Mouse (Mus musculus) natural killer cell, adult 2 months (primary cell): ENCODE results near the gene Zbtb46.

Source experiments
- DNase-seq, 2 experiments: peaks; one replicate each; pipeline ENCODE4 v3.0.0; 2022; ENCODE audit warnings: low spot score in 2 of 2

Gene Zbtb46

GRCm38 (mm10) chr2:181463008-181463738, 3.9 kb upstream of the Zbtb46 start:
- no peak for DNase-seq

GRCm38 (mm10) chr2:181462604-181463003, 3.4 kb upstream of the Zbtb46 start:
- DNase-seq = no peak

DNA sequence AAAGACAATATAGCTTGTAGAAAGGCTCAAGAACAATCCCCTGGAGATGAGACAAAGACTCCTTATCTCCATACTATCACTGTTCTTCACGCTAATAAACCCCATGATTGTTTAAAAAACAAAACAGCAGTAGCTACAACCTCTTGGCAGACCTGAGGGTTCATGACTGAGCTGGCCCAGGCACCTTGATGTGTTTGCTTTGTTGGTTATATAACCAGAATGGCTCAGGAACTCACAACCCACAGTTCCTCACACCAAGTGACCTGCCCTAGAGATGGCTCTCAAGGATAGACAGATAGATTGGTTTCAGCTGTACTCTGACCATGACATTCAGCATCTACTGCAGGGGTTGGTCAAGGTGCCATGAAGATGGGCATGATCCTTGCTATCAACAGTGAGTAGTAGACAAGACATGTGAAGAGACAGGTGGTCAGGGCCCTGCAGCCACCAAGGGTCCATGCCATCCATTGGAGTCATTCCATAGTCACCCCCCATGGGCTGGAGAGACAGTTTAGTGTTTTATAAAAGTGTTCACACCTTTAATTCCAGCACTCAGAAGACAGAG, 2.4 kb upstream of the Zbtb46 start:
- no peak for DNase-seq

DNA sequence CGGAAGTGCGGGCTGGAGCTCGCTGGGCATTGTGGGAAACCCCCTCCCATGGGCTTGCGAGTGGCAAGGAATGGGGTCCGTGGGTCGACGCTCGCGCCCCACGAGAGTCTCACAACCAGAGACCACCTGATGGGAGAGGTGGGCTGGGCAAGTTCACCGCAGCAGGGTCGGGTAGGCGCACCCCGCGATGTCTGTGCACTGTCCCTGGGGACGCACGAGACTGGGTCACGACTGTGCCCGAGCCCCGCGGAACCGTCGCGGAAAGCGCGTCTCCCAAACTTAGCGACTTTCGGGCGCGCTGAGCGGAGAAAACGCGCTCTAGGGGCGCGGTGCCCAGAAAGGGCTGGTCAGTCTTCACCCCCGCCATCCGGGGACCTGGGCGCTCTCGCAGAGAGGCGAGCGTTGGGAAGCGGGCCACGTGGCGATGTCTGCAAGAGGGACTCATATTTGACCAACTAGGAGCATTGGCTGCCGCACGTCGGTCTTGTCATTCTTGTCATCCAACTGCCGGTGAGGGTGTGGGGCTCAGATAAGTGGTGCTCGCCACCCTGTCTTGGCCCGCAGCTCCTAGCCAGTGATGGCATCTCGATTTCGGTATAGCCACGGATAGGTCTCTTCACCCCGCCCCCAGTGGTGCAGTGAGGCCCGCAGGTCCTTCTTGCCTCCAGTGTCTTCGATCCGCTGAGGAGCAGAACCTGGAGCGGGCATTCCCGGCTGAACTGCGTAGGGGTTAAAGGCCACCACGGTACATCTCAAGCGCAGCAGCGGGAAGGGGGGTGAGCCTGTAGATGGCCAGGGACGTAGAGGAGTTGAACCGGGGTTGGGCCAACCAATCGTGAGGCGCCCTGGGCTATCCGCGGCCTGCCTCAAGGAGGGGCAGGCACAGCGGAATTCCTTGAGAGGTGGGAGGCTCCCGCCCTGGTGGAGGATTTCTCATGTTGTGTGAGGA, 721 bp upstream of the Zbtb46 start:
- peak; percentile 33 to 39 for DNase-seq

GRCm38 (mm10) chr2:181458411-181459152, 644 bp downstream of the Zbtb46 start:
- peak; percentile 68 to 77 for DNase-seq

GRCm38 (mm10) chr2:181457831-181458230, 1.4 kb downstream of the Zbtb46 start:
- no peak for DNase-seq

DNA sequence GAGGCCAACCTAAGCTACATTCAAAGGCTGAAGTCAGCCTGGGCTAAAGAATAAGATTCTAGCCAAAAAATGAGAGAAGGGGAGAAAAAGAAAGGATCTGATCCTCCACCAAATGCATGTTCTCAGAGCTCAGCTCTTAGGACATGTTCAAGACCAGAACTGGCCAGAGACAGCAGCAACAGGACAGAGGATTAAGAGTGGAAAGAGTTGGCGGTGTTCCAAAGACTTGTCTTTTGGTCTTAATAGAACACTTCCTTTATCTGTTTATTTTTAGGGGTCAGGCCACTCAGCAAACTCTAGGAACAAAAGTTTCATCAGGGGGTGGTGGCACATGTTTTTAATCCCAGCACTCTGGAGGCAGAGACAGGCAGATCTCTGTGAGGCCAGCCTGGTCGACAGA, 3.3 kb downstream of the Zbtb46 start:
- DNase-seq = no peak

- no peak for DNase-seq
These were observed 6.0 kb downstream of the Zbtb46 start for GRCm38 (mm10) chr2:181453274-181453673.

DNA sequence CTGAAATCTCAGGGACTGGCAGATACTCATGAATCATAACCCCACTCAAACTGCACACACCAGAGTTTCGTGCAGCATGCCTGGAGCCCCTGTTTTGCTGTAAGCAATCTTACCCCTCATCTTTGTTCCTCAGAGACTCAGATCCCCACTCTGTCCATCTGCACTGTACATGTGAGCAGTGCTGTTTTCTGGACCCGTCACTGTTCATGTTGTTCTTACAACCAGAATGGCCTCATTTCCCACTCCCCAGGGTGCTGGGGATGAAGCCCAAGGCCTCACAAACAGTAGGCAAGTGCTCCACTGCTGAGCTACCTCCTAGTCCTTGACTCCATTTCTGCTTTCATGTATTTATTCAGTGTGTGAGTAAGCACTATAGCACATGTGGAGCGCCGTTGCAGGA, 7.0 kb downstream of the Zbtb46 start:
- no peak for DNase-seq

DNA sequence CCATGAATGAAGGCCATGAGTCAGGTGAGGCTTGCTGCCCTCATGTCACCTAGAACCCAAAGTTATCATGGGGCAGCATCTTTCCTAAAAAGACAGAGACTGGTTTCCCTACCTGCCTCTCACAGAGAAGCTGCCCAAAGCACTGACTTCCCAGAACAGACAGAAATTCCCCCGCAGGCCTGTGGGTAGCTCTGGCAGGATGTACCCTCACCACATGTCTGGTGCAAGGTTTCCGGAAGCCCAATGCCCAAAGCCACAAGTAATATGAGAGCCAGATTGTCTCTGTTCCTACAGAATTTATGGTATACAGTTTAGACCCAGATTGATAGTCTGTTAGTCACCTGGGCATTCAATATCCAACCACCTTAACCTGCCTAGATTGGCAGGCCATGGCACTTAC, 16.2 kb downstream of the Zbtb46 start:
- DNase-seq = peak in 1 of 2 experiments; percentile 22

GRCm38 (mm10) chr2:181438176-181438575, 21.1 kb downstream of the Zbtb46 start:
- DNase-seq = no peak

DNA sequence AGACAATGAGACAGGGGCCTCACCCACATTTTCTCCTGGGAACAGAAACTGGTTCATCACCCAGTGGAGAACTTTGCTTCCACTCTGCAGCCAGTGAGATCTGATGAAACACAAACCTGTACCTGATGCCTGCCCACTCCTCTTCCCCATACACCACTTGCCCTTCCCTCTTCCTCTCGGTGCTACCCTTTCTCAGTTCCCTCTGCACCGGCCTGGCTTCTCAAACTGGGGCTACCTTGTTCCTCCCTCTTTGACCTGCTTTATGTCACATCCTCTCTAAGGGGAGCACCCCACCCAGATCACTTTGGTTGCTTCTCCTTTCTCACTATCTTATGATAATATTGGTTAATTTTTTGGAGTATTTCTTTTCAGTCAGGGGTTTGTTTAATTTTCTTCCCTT, 23.0 kb downstream of the Zbtb46 start:
- peak in 1 of 2 experiments; percentile 16 for DNase-seq

DNA sequence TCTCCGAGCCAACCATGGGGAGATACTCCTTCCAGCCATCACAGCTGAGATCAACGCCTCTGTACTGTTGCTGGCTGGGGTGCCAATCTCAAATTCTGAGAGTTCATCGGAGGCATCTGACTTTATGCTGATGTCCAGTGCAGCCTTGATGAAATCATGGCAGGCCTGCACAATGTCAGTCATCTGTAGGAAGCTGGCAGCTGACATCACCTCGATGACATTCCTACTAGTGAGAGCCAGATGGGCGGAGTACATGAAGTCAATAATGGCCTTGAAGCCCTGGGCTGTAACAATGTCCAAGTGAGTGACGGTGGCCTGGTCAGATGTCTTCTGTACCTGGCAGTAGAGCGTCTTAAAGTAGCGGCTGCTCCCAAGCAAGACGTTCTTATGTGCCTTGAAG, 35.4 kb downstream of the Zbtb46 start:
- no peak for DNase-seq

DNA sequence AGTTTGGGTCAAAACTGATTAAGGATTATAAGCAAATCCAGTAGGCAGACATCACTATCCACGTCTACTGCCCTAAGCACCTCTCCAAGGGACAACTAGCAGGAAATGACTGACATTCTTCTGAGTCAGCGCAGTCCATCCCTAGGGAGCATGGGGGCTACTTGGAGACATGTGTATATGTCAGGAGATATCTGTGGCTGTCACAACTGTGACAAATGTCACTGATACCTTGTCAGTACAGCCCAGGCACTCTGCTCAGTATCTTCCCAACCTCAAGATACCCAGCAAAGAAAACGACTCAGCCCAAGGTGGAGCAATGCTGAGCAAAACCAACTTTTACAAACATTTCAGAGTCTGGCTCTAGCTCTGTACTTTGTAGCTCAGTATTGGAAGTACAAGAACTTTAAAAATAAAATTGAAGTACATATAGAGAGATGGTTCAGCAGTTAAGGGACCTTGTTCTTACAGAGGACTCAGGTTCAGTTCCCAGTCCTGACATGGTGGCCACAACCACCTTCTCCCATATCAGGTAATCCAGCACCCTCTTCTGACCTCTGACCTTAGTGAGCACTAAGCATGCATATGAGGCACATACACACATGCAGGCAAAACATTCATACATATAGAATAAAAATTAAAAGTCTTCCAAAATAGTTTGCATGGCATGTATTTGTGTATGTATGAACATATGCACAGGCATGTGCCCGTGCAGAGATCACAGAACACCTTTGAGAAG, 38.2 kb downstream of the Zbtb46 start:
- DNase-seq = no peak

DNA sequence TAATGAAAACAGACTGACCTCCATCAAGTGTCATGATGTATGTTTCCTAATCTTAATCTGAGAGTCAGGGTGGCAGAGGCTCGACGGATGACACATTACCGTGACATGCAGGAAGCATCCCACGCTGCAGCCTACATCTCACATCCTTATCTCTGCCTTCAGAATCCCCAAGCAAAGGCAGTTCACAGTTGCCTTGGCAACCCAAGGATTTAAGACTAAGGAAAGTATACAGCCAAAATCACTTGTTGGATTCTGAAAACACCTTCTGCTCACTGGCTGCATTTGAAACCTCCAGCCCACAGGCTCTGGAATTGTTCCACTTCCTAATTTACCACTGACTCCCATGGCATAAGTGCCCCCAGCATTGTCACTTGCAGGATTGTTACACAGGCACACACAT, 38.8 kb downstream of the Zbtb46 start:
- DNase-seq = no peak

- no peak for DNase-seq
These were observed 39.9 kb downstream of the Zbtb46 start for GRCm38 (mm10) chr2:181419359-181419758.

DNA sequence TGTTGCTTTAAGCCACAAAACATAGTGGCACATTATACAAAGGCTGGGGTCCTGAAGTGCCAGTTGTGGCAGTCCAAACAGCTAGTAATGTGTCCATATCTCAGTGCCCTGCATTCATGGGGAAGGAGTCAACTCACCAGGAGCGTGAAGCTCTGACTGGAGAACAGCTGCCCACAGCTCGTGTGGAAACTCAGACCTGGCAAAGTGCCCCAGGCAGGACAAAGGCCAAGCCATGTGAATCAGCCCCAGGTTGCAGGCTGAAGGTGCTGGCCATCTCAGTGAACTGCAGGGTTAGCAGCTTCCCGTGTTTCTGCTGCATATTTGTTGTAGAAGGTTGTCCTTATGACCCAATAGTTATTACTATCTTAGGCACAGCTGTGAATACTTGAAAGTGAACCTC, 43.3 kb downstream of the Zbtb46 start:
- DNase-seq = no peak

DNA sequence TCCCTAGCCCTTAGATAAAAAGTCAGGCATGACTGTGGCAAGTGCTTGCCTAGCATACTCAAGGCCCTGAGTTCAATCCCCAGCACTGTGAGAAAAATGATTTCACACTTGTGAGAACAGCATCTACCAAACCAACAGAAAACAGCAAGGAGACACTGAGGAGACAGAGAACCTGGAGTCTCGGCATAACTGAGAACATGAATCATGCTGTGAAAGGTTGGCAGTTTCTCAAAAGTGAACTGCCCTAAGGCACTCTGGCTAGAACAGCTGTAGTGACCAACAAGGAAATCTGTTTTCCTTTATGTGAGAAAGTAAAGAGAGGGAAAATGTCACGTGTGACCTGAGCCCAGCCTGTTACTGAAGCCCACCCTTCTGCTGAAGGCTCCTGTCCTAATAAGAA, 46.1 kb downstream of the Zbtb46 start:
- no peak for DNase-seq

DNA sequence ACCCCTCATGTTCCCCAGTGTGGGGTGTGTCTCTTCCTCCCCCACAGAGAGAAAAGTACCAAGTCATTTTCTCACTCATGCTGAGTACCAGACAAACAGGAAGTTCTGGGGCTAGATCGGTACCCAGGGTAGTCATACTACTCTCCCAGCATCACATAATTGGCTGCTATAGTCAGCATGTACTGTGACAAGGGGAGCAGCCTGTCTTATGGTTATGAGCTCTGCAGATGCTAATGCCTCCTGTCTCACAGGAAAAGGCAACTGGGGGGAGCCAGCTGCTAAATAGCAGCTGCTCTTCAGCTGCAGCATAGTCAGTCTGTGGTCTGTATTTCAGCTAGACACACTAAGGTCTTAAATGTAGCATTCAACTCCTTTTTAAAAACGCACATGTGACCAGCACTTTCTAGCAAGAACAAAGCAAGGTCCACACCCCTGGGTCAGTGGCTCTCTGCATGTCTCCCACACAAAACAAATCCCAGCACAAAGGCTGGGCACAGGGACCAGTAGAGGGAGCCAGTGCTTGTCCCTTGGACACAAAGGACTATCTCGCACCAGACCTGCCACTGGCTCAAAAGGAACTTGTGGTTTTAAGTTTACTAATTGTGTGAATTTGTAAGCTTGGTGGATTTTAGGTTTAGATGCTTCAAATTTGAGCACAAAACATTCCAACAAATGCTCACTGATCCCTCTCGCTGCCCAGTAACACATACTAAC, 48.3 kb downstream of the Zbtb46 start:
- DNase-seq = peak; percentile 60 to 61

- DNase-seq = peak; percentile 27 to 46
These were observed 49.6 kb downstream of the Zbtb46 start for GRCm38 (mm10) chr2:181409643-181410042.
